Comparison of ENCODE assay signal across 8 mouse cellular contexts in genomic region chr13:111807596-111808386, GRCm38 (mm10). TPM values are rescaled to one million over a fixed set of nuclear protein-coding genes. Genes with fewer than 3 reads are reported as not detected.
A peak's percentile ranks its signal among the peaks of the same experiment; 100 is the strongest.
DNase-seq lines count a peak whose midpoint lies in the region; ATAC-seq and TF ChIP-seq lines count a peak whose summit lies in the region.

No protein-coding gene starts in this region.

- H3K9ac ChIP-seq in kidney, embryonic 14.5 days (ENCODE audit: low read depth, low read length) = peak overlapping the region; percentile 99
- H3K9ac ChIP-seq in limb, embryonic 11.5 days (ENCODE audit: low read length) = peak overlapping the region; percentile 94
- H3K9ac ChIP-seq in midbrain, postnatal 0 days (replicated peaks; ENCODE audit: low read length, poor library complexity, severe bottlenecking) = peak overlapping the region; percentile 87

- no peaks in the 10 kb centered on the region for H3K36me3 ChIP-seq in kidney, embryonic 14.5 days (ENCODE audit: control insufficient read depth, insufficient read depth, low read length)
- no peaks in the 10 kb centered on the region for H3K36me3 ChIP-seq in limb, embryonic 11.5 days (ENCODE audit: control insufficient read depth, insufficient read depth, low read length)
- no peaks in the 10 kb centered on the region for H3K36me3 ChIP-seq in midbrain, postnatal 0 days (ENCODE audit: insufficient read depth, low read length)
- H3K36me3 ChIP-seq in thymus, adult 2 months (ENCODE audit: control insufficient read depth, insufficient read depth, low read length) = no peaks in the 10 kb centered on the region

- peaks cover 38% of the 10 kb centered on the region for H3K4me1 ChIP-seq in kidney, embryonic 14.5 days (ENCODE audit: control insufficient read depth, insufficient read depth, low read length)
- H3K4me1 ChIP-seq in brown adipose tissue, adult 24 weeks (ENCODE audit: control insufficient read depth, insufficient read depth, insufficient read length, low read length) = peaks cover 23% of the 10 kb centered on the region
- peaks cover 5% of the 10 kb centered on the region for H3K4me1 ChIP-seq in limb, embryonic 11.5 days (ENCODE audit: control insufficient read depth, insufficient read depth, low read length)
- H3K4me1 ChIP-seq in midbrain, postnatal 0 days (ENCODE audit: insufficient read depth, low read length) = peaks cover 3% of the 10 kb centered on the region; the same call in 1 of the 2 replicates
- peaks cover 13% of the 10 kb centered on the region for H3K4me1 ChIP-seq in thymus, adult 2 months (replicated peaks; ENCODE audit: control insufficient read depth, insufficient read depth, low read length)

- TF ChIP-seq POLR2A in thymus, adult 2 months (IDR thresholded peaks at IDR 0.05; ENCODE audit: control insufficient read depth, extremely low read depth, insufficient read depth, low read length, poor library complexity) = peak; percentile 45; the same call in 1 of the 2 replicates

- no peaks in the 10 kb centered on the region for H3K27me3 ChIP-seq in kidney, embryonic 14.5 days (ENCODE audit: control insufficient read depth, insufficient read depth, low read length)
- H3K27me3 ChIP-seq in limb, embryonic 11.5 days (ENCODE audit: control insufficient read depth, insufficient read depth, low read length) = no peaks in the 10 kb centered on the region
- H3K27me3 ChIP-seq in midbrain, postnatal 0 days (ENCODE audit: insufficient read depth, low read length) = no peaks in the 10 kb centered on the region
- H3K27me3 ChIP-seq in thymus, adult 2 months (ENCODE audit: control insufficient read depth, insufficient read depth, low read length) = no peaks in the 10 kb centered on the region

- under 1% methylated on average over 61 of the region's 79 CpGs for WGBS in kidney, embryonic 14.5 days
- 0% methylated on average over 71 of the region's 79 CpGs for WGBS in limb, embryonic 11.5 days
- 2% methylated on average over 48 of the region's 79 CpGs for WGBS in midbrain, postnatal 0 days
- under 1% methylated on average over 79 of the region's 79 CpGs for WGBS in thymus, adult 2 months

- peak; percentile 44; the same call in 1 of the 2 replicates for ATAC-seq in kidney, embryonic 14.5 days (ENCODE audit: low FRiP score, low TSS enrichment)
- ATAC-seq in granulocyte monocyte progenitor cell, adult 5-6 weeks (replicated peaks; ENCODE audit: poor library complexity, severe bottlenecking) = peak; percentile 41
- no peak; the same call in 1 of the 2 replicates for ATAC-seq in limb, embryonic 11.5 days (ENCODE audit: insufficient number of reproducible peaks, low FRiP score, low TSS enrichment, low read depth)
- ATAC-seq in midbrain, postnatal 0 days (ENCODE audit: low FRiP score) = no peak; the same call in none of the 2 replicates

- H3K4me2 ChIP-seq in kidney, embryonic 14.5 days (replicated peaks; ENCODE audit: low read depth, low read length) = peak overlapping the region; percentile 89
- H3K4me2 ChIP-seq in limb, embryonic 11.5 days (ENCODE audit: low read depth, severe bottlenecking) = peak overlapping the region; percentile 94
- peak overlapping the region; percentile 89 for H3K4me2 ChIP-seq in midbrain, postnatal 0 days (ENCODE audit: low read depth, low read length, poor library complexity, severe bottlenecking)

- H3K9me3 ChIP-seq in kidney, embryonic 14.5 days (ENCODE audit: control insufficient read depth, low read length) = no peaks in the 10 kb centered on the region
- no peaks in the 10 kb centered on the region for H3K9me3 ChIP-seq in limb, embryonic 11.5 days (ENCODE audit: control insufficient read depth, low read length)
- H3K9me3 ChIP-seq in midbrain, postnatal 0 days (ENCODE audit: low read length) = no peaks in the 10 kb centered on the region

- H3K27ac ChIP-seq in kidney, embryonic 14.5 days (ENCODE audit: low read depth, low read length) = peak overlapping the region; percentile 98
- H3K27ac ChIP-seq in brown adipose tissue, adult 24 weeks (replicated peaks; ENCODE audit: low read depth, low read length) = peak overlapping the region; percentile 93
- H3K27ac ChIP-seq in limb, embryonic 11.5 days (replicated peaks; ENCODE audit: low read depth, low read length) = peak overlapping the region; percentile 91
- H3K27ac ChIP-seq in midbrain, postnatal 0 days (ENCODE audit: low read depth, low read length) = peak overlapping the region; percentile 96
- peak overlapping the region; percentile 98 for H3K27ac ChIP-seq in thymus, adult 2 months (ENCODE audit: control insufficient read depth, insufficient read depth, low read length)

- no peak for DNase-seq in kidney, adult 9 months
- peak; percentile 67 for DNase-seq in limb, embryonic 11.5 days (ENCODE audit: low spot score)
- no peak for DNase-seq in midbrain, postnatal 0 days (ENCODE audit: low spot score)
- DNase-seq in thymus, adult 2 months = peak; percentile 64
- DNase-seq in layer of hippocampus, adult 9-10 months (ENCODE audit: low spot score) = no peak

- H3K4me3 ChIP-seq in kidney, embryonic 14.5 days (ENCODE audit: low read length) = peak overlapping the region; percentile 98
- peak overlapping the region; percentile 95 for H3K4me3 ChIP-seq in brown adipose tissue, adult 24 weeks (ENCODE audit: insufficient read depth, low read depth, low read length)
- peak overlapping the region; percentile 85 for H3K4me3 ChIP-seq in limb, embryonic 11.5 days (ENCODE audit: low read depth, low read length)
- peak overlapping the region; percentile 96 for H3K4me3 ChIP-seq in midbrain, postnatal 0 days (ENCODE audit: low read depth, low read length)
- H3K4me3 ChIP-seq in thymus, adult 2 months (ENCODE audit: control insufficient read depth, insufficient read depth, low read length) = peak overlapping the region; percentile 94

- no peak for TF ChIP-seq CTCF in midbrain, postnatal 0 days (IDR thresholded peaks at IDR 0.05)
- no peak for TF ChIP-seq CTCF in thymus, adult 2 months (IDR thresholded peaks at IDR 0.05; ENCODE audit: borderline replicate concordance, control insufficient read depth, extremely low read depth, insufficient read depth, low read length, poor library complexity)

RNA-seq across cellular contexts. Expression of gene Map3k1, which starts 1.0 kb away (rescaled TPM):
- polyA plus RNA-seq in kidney, embryonic 14.5 days (2014; fragmentation: Nextera tagmentation; extraction: Ambion mirVana) = 32.9 and 38.4 TPM in 2 replicates
- polyA plus RNA-seq in brown adipose tissue, adult 24 weeks (2012; ENCODE audit: insufficient read depth, insufficient read length, missing spikeins) = 11.1 and 15.3 TPM in 2 replicates
- total RNA-seq in granulocyte monocyte progenitor cell, adult 5-6 weeks (2014; fragmentation: Nextera tagmentation) = 33.6 and 43.6 TPM in 2 replicates
- 54.3 and 66.2 TPM in 2 replicates for total RNA-seq in granulocyte monocyte progenitor cell, adult 5-6 weeks (2017)
- 14.2 and 15.5 TPM in 2 replicates for polyA plus RNA-seq in limb, embryonic 11.5 days (2014; fragmentation: Nextera tagmentation; extraction: Ambion mirVana)
- 16.3 and 19.2 TPM in 2 replicates for total RNA-seq in midbrain, postnatal 0 days (2014; rRNA removed)
- 6.1 and 6.2 TPM in 2 replicates for polyA plus RNA-seq in midbrain, postnatal 0 days (2015; fragmentation: Nextera tagmentation; extraction: Ambion mirVana)
- 47.2 and 54.9 TPM in 2 replicates for polyA plus RNA-seq in thymus, adult 2 months (2012; rRNA removed)

Comparison
In these comparisons a context has a peak if more than half of its experiments do, and no peak if none do; other contexts are left out.
1. ATAC-seq: peak in kidney, embryonic 14.5 days (single experiment) and granulocyte monocyte progenitor cell, adult 5-6 weeks (single experiment); none in limb, embryonic 11.5 days (single experiment) and midbrain, postnatal 0 days (single experiment).
2. DNase-seq: peak in limb, embryonic 11.5 days (single experiment) and thymus, adult 2 months (single experiment); none in kidney, adult 9 months (single experiment), midbrain, postnatal 0 days (single experiment) and layer of hippocampus, adult 9-10 months (single experiment).
3. Peak in every context shown above with its lines, with median percentiles within 50 percentile points of each other: H3K27ac ChIP-seq, H3K4me2 ChIP-seq, H3K4me3 ChIP-seq and H3K9ac ChIP-seq.